In the genomic region with DNA sequence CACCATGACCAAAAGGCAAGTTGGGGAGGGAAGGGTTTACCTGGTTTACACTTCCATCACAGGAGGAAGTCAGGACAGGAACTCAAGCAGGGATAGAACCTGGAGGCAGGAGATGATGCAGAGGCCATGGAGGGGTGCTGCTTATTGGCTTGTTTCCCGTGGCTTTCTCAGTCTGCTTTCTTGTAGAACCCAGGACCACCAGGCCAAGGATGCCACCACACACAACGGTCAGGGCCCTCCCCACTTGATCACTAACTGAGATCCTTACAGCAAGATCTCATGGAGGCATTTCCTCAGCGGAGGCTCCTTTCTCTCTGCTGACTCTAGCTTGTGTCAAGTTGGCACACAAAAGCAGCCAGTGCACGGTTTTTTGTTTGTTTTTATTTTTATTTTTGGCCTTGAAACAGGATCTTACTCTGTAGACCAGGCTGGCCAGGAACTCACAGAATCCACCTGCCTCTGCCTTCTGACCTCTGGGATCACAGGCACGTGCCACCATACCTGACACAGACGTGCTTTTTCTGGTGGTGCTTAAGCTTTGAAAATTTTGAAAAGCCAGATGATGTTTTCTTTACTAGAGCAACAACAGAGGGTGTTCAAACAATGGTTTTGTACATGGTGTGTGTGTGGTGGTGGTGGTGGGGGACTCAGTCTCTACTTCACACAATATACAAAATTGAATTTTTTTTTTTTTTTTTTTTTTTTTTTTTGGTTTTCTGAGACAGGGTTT, we compare ENCODE assay signal across 7 mouse cellular contexts. TPM values are rescaled to one million over a fixed set of nuclear protein-coding genes. Genes with fewer than 3 reads are reported as not detected.
DNase-seq lines count a peak whose midpoint lies in the region; ATAC-seq lines count a peak whose summit lies in the region.

Mpp3 (minus strand) TSS at position 375 of the 730 bp plus-strand sequence.

- H3K9me3 ChIP-seq in forebrain, embryonic 12.5 days, result no peaks in the 10 kb centered on the region
- no peaks in the 10 kb centered on the region for H3K9me3 ChIP-seq in intestine, embryonic 14.5 days (ENCODE audit: control insufficient read depth, low read length)
- H3K9me3 ChIP-seq in midbrain, embryonic 13.5 days, result no peaks in the 10 kb centered on the region

- H3K27ac ChIP-seq in forebrain, embryonic 12.5 days, result peak within 1 kb of the TSS; percentile 95
- H3K27ac ChIP-seq in intestine, embryonic 14.5 days (ENCODE audit: low read depth), result peak within 1 kb of the TSS; percentile 62
- peak within 1 kb of the TSS; percentile 93 for H3K27ac ChIP-seq in midbrain, embryonic 13.5 days

- H3K4me1 ChIP-seq in forebrain, embryonic 12.5 days, result peaks cover 34% of the 10 kb centered on the region
- H3K4me1 ChIP-seq in intestine, embryonic 14.5 days (replicated peaks; ENCODE audit: control insufficient read depth, insufficient read depth, low read length), result peaks cover 17% of the 10 kb centered on the region
- peaks cover 47% of the 10 kb centered on the region for H3K4me1 ChIP-seq in midbrain, embryonic 13.5 days (replicated peaks)

- peak within 1 kb of the TSS; percentile 85 for H3K9ac ChIP-seq in forebrain, embryonic 12.5 days
- H3K9ac ChIP-seq in intestine, embryonic 14.5 days (ENCODE audit: low read length), result no peak within 1 kb of the TSS
- peak within 1 kb of the TSS; percentile 82 for H3K9ac ChIP-seq in midbrain, embryonic 13.5 days (replicated peaks)

- no peak for ATAC-seq in forebrain, embryonic 12.5 days (ENCODE audit: low FRiP score)
- ATAC-seq in intestine, embryonic 14.5 days (replicated peaks; ENCODE audit: low FRiP score, low TSS enrichment, low read depth), result no peak
- ATAC-seq in midbrain, embryonic 13.5 days, result no peak

- peaks cover 12% of the 10 kb centered on the region for H3K36me3 ChIP-seq in forebrain, embryonic 12.5 days (replicated peaks)
- H3K36me3 ChIP-seq in intestine, embryonic 14.5 days (ENCODE audit: control insufficient read depth, insufficient read depth, low read length), result no peaks in the 10 kb centered on the region; the same call in 1 of the 2 replicates
- peaks cover 8% of the 10 kb centered on the region; the same call in 1 of the 2 replicates for H3K36me3 ChIP-seq in midbrain, embryonic 13.5 days

- peaks cover 7% of the 10 kb centered on the region for H3K27me3 ChIP-seq in forebrain, embryonic 12.5 days
- H3K27me3 ChIP-seq in intestine, embryonic 14.5 days (replicated peaks; ENCODE audit: control insufficient read depth, insufficient read depth, low read length), result no peaks in the 10 kb centered on the region
- H3K27me3 ChIP-seq in midbrain, embryonic 13.5 days, result 0 out of 2 replicates have a peak, but pooled peaks cover 4% of the 10 kb centered on the region

- 69% methylated on average over 6 of the region's 6 CpGs for WGBS in forebrain, embryonic 12.5 days
- WGBS in intestine, embryonic 14.5 days, result 82% methylated on average over 6 of the region's 6 CpGs
- 77% methylated on average over 6 of the region's 6 CpGs for WGBS in midbrain, embryonic 13.5 days

- no peak for DNase-seq in left cerebral cortex, adult 18-20 months (ENCODE audit: low spot score in 2 of 2)
- no peak for DNase-seq in left cerebral cortex, adult 9 months (ENCODE audit: low spot score in 2 of 2)
- no peak for DNase-seq in intestine, embryonic 14.5 days (ENCODE audit: low spot score)
- DNase-seq in embryo, embryonic 10.5 days (ENCODE audit: low spot score), result no peak
- no peak for DNase-seq in yolk sac, embryonic 10.5 days (ENCODE audit: low spot score)

- H3K4me3 ChIP-seq in forebrain, embryonic 12.5 days (replicated peaks), result peak within 1 kb of the TSS; percentile 69
- H3K4me3 ChIP-seq in intestine, embryonic 14.5 days (ENCODE audit: low read depth, low read length), result peak within 1 kb of the TSS; percentile 64
- H3K4me3 ChIP-seq in midbrain, embryonic 13.5 days (replicated peaks), result peak within 1 kb of the TSS; percentile 68

- H3K4me2 ChIP-seq in forebrain, embryonic 12.5 days, result peak within 1 kb of the TSS; percentile 78
- H3K4me2 ChIP-seq in intestine, embryonic 14.5 days (ENCODE audit: low read length), result peak within 1 kb of the TSS; percentile 81
- peak within 1 kb of the TSS; percentile 76 for H3K4me2 ChIP-seq in midbrain, embryonic 13.5 days (replicated peaks)

RNA-seq across cellular contexts. Expression of gene Mpp3, which starts in this region (rescaled TPM):
- 10 to 100 TPM; 77.6 to 89.6 TPM for total RNA-seq in left cerebral cortex, adult 18-20 months (2021)
- polyA plus RNA-seq in forebrain, embryonic 12.5 days (2016; fragmentation: Nextera tagmentation; extraction: Ambion mirVana), result 35.7 and 37.6 TPM in 2 replicates
- polyA plus RNA-seq in intestine, embryonic 14.5 days (2014; fragmentation: Nextera tagmentation; extraction: Ambion mirVana), result 11.0 and 12.2 TPM in 2 replicates
- polyA plus RNA-seq in midbrain, embryonic 13.5 days (2015; fragmentation: Nextera tagmentation; extraction: Ambion mirVana), result 45.3 and 46.4 TPM in 2 replicates
